Mouse (Mus musculus) cerebellum, postnatal 36 days (tissue): ENCODE results near the gene Gm3573.
"Not testable (repeated sequence)": the region's sequence is repeated elsewhere in the genome, so short reads cannot be mapped to it uniquely, and the experiment has no call there.

Experiments
- DNase-seq, 2 experiments: peaks; one replicate each; pipeline ENCODE4 v3.0.0; 2021 to 2022; ENCODE audit warnings: mixed read lengths in 2 of 2

The Gm3573 gene

DNA sequence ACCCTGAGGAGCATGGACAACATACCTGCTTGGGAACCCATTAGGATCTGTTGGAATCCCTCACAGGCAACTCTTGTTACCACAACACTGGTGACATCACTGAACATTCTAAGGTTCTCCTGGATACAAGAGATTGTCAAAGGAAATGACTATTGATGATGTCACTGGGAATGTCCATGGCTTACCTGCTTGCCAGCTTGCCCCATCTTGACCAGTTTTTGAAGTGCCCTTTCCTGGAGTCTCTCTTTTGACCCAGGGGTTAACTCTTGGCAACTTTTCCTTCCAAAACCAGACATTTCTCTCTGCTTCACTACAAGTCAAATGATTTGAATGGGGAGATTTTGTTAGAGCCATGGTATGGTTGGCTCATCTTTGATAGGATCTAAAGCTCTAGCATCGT is at the start of gene Gm3573:
Gene Gm3573 (minus strand): TSS at position 101 of the 400 bp plus-strand sequence.
- DNase-seq = not testable (repeated sequence)

DNA sequence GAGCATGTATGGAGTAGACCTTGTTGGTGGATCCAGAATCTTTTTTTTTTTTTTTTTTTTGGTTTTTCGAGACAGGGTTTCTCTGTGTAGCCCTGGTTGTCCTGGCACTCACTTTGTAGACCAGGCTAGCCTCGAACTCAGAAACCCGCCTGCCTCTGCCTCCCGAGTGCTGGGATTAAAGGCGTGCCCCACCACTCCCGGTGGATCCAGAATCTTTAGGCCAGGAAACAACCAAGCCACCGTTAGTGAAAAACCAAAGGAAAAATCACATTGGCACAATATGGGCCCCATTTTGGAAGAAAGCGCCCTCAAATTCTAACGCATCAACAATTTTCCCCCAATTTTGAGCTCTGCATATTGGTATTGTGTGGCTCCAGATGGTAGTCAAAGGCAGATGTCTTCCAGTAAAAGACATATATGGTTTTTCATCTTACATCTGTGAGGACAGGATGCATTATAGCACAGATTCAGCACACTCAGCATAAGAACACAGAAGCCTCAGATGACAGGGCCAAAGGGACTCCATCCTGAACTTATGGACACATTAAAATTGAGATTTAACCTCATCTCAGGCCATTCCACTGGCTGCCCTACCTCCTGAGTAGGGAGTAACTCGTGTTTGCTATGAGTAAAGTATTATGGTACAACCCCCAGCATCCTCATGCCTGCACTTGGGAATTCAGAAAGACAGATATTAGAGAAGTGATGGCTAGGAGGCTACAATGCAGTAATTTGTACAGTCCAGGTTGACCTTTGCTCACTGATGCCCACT is 26.4 kb upstream of the Gm3573 start:
- peak in 1 of 2 experiments; percentile 1 for DNase-seq

DNA sequence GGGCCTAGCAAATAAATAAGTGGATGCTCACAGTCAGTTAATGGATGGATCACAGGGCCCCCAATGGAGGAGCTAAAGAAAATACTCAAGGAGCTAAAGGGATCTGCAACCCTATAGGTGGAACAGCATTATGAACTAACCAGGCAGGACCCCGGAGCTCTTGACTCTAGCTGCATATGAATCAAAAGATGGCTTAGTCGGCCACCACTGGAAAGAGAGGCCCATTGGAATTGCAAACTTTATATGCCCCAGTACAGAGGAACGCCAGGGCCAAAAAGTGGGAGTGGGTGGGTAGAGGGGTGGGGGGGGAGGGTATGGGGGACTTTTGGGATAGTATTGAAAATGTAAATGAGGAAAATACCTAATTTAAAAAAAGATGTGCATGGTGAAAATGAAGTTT is 6.7 kb downstream of the Gm3573 start:
- not testable (repeated sequence) for DNase-seq

DNA sequence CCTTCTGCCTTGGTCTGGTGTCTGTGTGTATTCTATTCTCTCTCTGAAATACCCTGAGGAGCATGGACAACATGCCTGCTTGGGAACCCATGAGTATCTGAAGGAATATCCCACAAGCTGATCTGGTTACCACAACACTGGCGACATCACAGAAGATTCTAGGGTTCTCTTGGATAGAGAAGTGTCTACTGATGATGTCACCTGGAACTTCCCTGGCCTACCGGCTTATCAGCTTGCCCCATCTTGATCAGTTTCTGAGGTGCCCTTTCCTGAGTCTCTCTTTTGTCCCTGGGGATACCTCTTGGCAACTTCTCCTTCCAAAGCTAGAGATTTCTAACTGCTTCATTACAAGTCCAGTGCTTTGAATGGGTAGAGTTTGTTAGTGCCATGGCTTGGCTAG is 28.1 kb downstream of the Gm3573 start, which contains the start of gene Gm17027:
Gene Gm17027 (minus strand): TSS at position 101 of the 400 bp plus-strand sequence.
- not testable (repeated sequence) for DNase-seq
